Mouse (Mus musculus) layer of hippocampus, postnatal 10 days (tissue): ENCODE measurements around the gene Ano5. TPM values are rescaled to one million over a fixed set of nuclear protein-coding genes. Genes with fewer than 3 reads are reported as not detected.

Experiments used
- DNase-seq, 2 experiments: peaks; one replicate each; pipeline ENCODE4 v3.0.0; 2021; ENCODE audit warnings: low spot score in 2 of 2
- long read RNA-seq: library from polyadenylated mRNA; stranded (forward); transcript quantifications from one replicate; pipeline ENCODE4 v2.0.0, GENCODE M21; 2023
- total RNA-seq, 2 experiments: library from RNA; stranded (reverse); gene quantifications; 2 replicates each; pipeline ENCODE4 v1.2.3; 2021

Ano5 gene
- total RNA-seq, result 1 to 10 TPM; 3.4 to 3.5 TPM
- long read RNA-seq, partial matches to known transcripts, result 0 of 3 reads
- long read RNA-seq, other reads (novel, unspliced or antisense), result 3 of 3 reads

- DNase-seq, result peak; percentile 19 to 41
These were observed at the start of gene Ano5 for GRCm38 (mm10) chr7:51510671-51511651. TSS of gene Ano5 (plus strand) at chr7:51511029.

GRCm38 (mm10) chr7:51499396-51499795, 11.4 kb upstream of the Ano5 start:
- no peak for DNase-seq

- no peak for DNase-seq
These were observed 6.9 kb upstream of the Ano5 start for GRCm38 (mm10) chr7:51503940-51504339.

- DNase-seq, result no peak
These were observed 682 bp upstream of the Ano5 start for GRCm38 (mm10) chr7:51510147-51510546.

GRCm38 (mm10) chr7:51539344-51539743, 28.5 kb downstream of the Ano5 start:
- DNase-seq, result no peak

GRCm38 (mm10) chr7:51540736-51541135, 29.9 kb downstream of the Ano5 start:
- peak; percentile 7 to 24 for DNase-seq

- DNase-seq, result no peak
These were observed 89.2 kb downstream of the Ano5 start for GRCm38 (mm10) chr7:51600021-51600420.

- DNase-seq, result no peak
These were observed 92.9 kb downstream of the Ano5 start for GRCm38 (mm10) chr7:51603741-51604140.

GRCm38 (mm10) chr7:51614404-51614803, 103.6 kb downstream of the Ano5 start:
- DNase-seq, result no peak

GRCm38 (mm10) chr7:51617941-51618340, 107.1 kb downstream of the Ano5 start:
- no peak for DNase-seq

GRCm38 (mm10) chr7:51618412-51618811, 107.6 kb downstream of the Ano5 start:
- DNase-seq, result no peak

- DNase-seq, result no peak
These were observed 109.1 kb downstream of the Ano5 start for GRCm38 (mm10) chr7:51619977-51620376.

GRCm38 (mm10) chr7:51621694-51622145, 110.9 kb downstream of the Ano5 start, which contains the start of gene Slc17a6:
TSS of gene Slc17a6 (plus strand) at chr7:51622006.
- peak; percentile 61 to 75 for DNase-seq

- peak; percentile 51 to 61 for DNase-seq
These were observed 111.4 kb downstream of the Ano5 start for GRCm38 (mm10) chr7:51622196-51622595.

- DNase-seq, result peak in 1 of 2 experiments; percentile 13
These were observed 111.8 kb downstream of the Ano5 start for GRCm38 (mm10) chr7:51622666-51623065.

GRCm38 (mm10) chr7:51624336-51624897, 113.6 kb downstream of the Ano5 start:
- peak in 1 of 2 experiments; percentile 25 for DNase-seq

- peak in 1 of 2 experiments; percentile 45 for DNase-seq
These were observed 114.3 kb downstream of the Ano5 start for GRCm38 (mm10) chr7:51625161-51625560.

GRCm38 (mm10) chr7:51625591-51626255, 114.9 kb downstream of the Ano5 start:
- peak in 1 of 2 experiments; percentile 20 for DNase-seq

- peak in 1 of 2 experiments; percentile 32 for DNase-seq
These were observed 115.7 kb downstream of the Ano5 start for GRCm38 (mm10) chr7:51626451-51627000.

GRCm38 (mm10) chr7:51627001-51627631, 116.3 kb downstream of the Ano5 start:
- peak; percentile 24 to 36 for DNase-seq
